Mouse (Mus musculus) liver, embryonic 14.5 days (tissue): ENCODE measurements around the gene Myom1. TPM values are rescaled to one million over a fixed set of nuclear protein-coding genes. Genes with fewer than 3 reads are reported as not detected.

ENCODE experiments used
- ATAC-seq: fragments of 200-750 bp; cut with Nextera tagmentation; 2 replicates; pipeline ENCODE4 v1.8.0; 2017; ENCODE audit warnings: moderate number of reproducible peaks, mild to moderate bottlenecking, moderate library complexity; ENCODE audit not compliant: insufficient read depth
- DNase-seq, 3 experiments: peaks; one replicate each; pipeline ENCODE4 v3.0.0-alpha.2; 2012 to 2013; ENCODE audit warnings: low read depth in 3 of 3, low spot score in 3 of 3
- H3K27ac ChIP-seq: fragments of 300-500 bp; sonication (generic); 2 replicates; pipeline ENCODE4 v1.5.1; 2014; ENCODE audit warnings: moderate library complexity, mild to moderate bottlenecking, control low read depth, inconsistent platforms
- H3K27me3 ChIP-seq: fragments of 300-500 bp; sonication (generic); 2 replicates; pipeline ENCODE4 v1.6.1; 2014; ENCODE audit warnings: mild to moderate bottlenecking, low read length, moderate library complexity; ENCODE audit not compliant: control insufficient read depth, insufficient read depth
- H3K36me3 ChIP-seq: fragments of 300-500 bp; sonication (generic); replicated peaks from 2 replicates; pipeline ENCODE4 v1.6.1; 2014; ENCODE audit warnings: low read depth; ENCODE audit not compliant: control insufficient read depth, insufficient read depth
- H3K4me1 ChIP-seq, 2 experiments: fragments of 200-500 bp in 1 of 2; fragments of 300-500 bp in 1 of 2; sonication (generic) in 1 of 2; replicated peaks; 2 replicates each; pipeline ENCODE4 v1.6.1; 2012 to 2014; ENCODE audit warnings: antibody characterized with exemption in 1 of 2, inconsistent platforms in 1 of 2, low read length in 1 of 2; ENCODE audit not compliant: control insufficient read depth in 2 of 2, insufficient read depth in 2 of 2
- H3K4me2 ChIP-seq: fragments of 300-500 bp; sonication (generic); 2 replicates; pipeline ENCODE4 v1.6.1; 2014; ENCODE audit warnings: low read depth, mild to moderate bottlenecking, control low read depth, moderate library complexity
- H3K4me3 ChIP-seq, 2 experiments: fragments of 200-500 bp in 1 of 2; fragments of 300-500 bp in 1 of 2; sonication (generic) in 1 of 2; 2 replicates each; pipeline ENCODE4 v1.5.1; 2012 to 2014; ENCODE audit warnings: low read depth in 2 of 2, low read length in 2 of 2, mild to moderate bottlenecking in 2 of 2, control low read depth in 1 of 2, inconsistent platforms in 1 of 2, moderate library complexity in 1 of 2; ENCODE audit not compliant: insufficient read depth in 1 of 2
- H3K9ac ChIP-seq: fragments of 300-500 bp; sonication (generic); replicated peaks from 2 replicates; pipeline ENCODE4 v1.6.1; 2014; ENCODE audit warnings: mild to moderate bottlenecking, control low read depth, moderate library complexity
- H3K9me3 ChIP-seq: fragments of 300-500 bp; sonication (generic); 2 replicates; pipeline ENCODE4 v1.6.1; 2016; ENCODE audit warnings: low read length, mixed read lengths; ENCODE audit not compliant: control insufficient read depth
- CTCF ChIP-seq: IDR thresholded peaks from 2 replicates; pipeline ENCODE4 v1.5.1; 2016; ENCODE audit warnings: antibody characterized with exemption, low read depth, control low read depth
- EP300 ChIP-seq: IDR thresholded peaks from 2 replicates; pipeline ENCODE4 v1.6.1; 2016; ENCODE audit warnings: antibody characterized with exemption, low read depth
- whole genome bisulfite sequencing: fragments of 180-500 bp; shearing (Covaris S2); extraction: QIAGEN DNeasy Blood & Tissue Kit; methylation state at CpG from one replicate; pipeline ENCODE4 v1.1.7; 2014; ENCODE audit not compliant: insufficient replicate concordance; 5-methylcytosine and 5-hydroxymethylcytosine counted together
- polyA plus RNA-seq, 2 experiments: library from polyadenylated mRNA; depleted of rRNA in 1 of 2; stranded (reverse) in 1 of 2; unstranded in 1 of 2; fragments of >200 nt; fragmentation: Nextera tagmentation in 1 of 2; extraction: Ambion mirVana in 1 of 2; gene quantifications; 2 replicates each; pipeline versions ENCODE4 v1.2.1 to v1.2.3; 2012 to 2014

The Myom1 gene
- polyA plus RNA-seq, 2 experiments: 1.6 to 2.6 TPM

DNA sequence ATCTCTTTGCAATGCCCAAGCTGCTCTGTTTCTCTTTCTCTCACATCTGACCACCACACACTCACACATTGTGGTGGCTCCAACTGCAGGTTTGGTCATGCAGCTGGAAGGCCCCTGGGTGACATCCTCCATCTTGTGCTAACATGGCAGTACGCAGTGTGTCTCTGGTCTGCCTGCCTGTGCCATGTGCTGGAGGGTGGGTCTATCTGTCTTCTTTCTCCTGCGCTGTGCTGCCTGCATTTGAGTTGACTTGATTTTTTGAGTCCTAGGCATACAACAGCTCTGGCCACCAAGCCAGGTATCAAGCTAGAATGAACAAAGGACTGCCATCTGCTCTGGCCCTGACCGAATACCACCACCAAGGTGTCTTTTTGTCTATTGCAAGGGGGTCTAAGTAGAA, 15.7 kb downstream of the Myom1 start:
- Histone ChIP-seq H3K4me3 (no peak overlapping the region), H3K4me2 (no peak overlapping the region), H3K4me1 (peaks cover 0 to 7% of the 10 kb centered on the region in 2 experiments; a peak in 1 of 4 replicates), H3K9ac (no peak overlapping the region), H3K36me3 (no peaks in the 10 kb centered on the region), H3K9me3 (no peaks in the 10 kb centered on the region), H3K27me3 (no peaks in the 10 kb centered on the region), H3K27ac (no peak overlapping the region)
- WGBS: 74% methylated on average over 3 of the region's 3 CpGs
- ATAC-seq (no peak), DNase-seq (no peak)
- no peak for TF ChIP-seq EP300
- no peak for TF ChIP-seq CTCF

GRCm38 (mm10) chr17:71018616-71019308, 16.3 kb downstream of the Myom1 start:
- H3K4me1 ChIP-seq: peaks cover 0 to 7% of the 10 kb centered on the region in 2 experiments; a peak in 1 of 4 replicates
- H3K4me2 ChIP-seq: no peak overlapping the region
- H3K4me3 ChIP-seq: no peak overlapping the region
- 67% methylated on average over 15 of the region's 15 CpGs for WGBS
- ATAC-seq: no peak
- H3K9ac ChIP-seq: no peak overlapping the region
- no peak overlapping the region for H3K27ac ChIP-seq
- H3K36me3 ChIP-seq: no peaks in the 10 kb centered on the region
- DNase-seq: no peak
- H3K9me3 ChIP-seq: no peaks in the 10 kb centered on the region
- no peak for TF ChIP-seq EP300
- no peak for TF ChIP-seq CTCF
- no peaks in the 10 kb centered on the region for H3K27me3 ChIP-seq

- Histone ChIP-seq H3K27ac (no peak overlapping the region), H3K27me3 (no peaks in the 10 kb centered on the region), H3K9ac (no peak overlapping the region), H3K9me3 (no peaks in the 10 kb centered on the region), H3K4me2 (no peak overlapping the region), H3K4me1 (peaks cover 0 to 7% of the 10 kb centered on the region in 2 experiments; a peak in 1 of 4 replicates), H3K36me3 (no peaks in the 10 kb centered on the region), H3K4me3 (0 out of 4 replicates have a peak overlapping the region, but pooled peaks of 1 of the 2 experiments have one; percentile 10)
- 22% methylated on average over 6 of the region's 6 CpGs for WGBS
- ATAC-seq (no peak), DNase-seq (no peak)
- no peak for TF ChIP-seq CTCF
- TF ChIP-seq EP300: no peak
Observed at GRCm38 (mm10) chr17:71019309-71019655, 16.8 kb downstream of the Myom1 start.

DNA sequence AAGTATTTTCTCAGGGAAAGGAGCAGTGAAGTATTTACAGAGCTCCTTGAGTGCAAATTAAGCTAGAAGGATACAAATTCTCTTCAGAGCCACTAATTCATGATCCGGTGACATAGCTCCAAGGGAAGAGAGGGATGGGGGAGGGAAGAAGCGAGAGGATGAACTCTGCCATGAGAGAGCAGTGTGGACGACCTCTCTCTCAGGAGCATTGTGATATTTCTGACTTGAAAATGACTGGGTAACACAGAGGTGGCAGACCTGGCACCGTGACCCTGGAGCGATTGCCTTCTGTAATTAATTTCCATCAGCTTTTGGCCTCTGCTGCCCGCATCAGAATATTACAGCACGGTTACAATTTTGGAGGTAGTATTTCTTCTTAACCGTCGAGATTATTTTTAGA, 17.4 kb downstream of the Myom1 start:
- Histone ChIP-seq H3K4me3 (no peak overlapping the region), H3K9ac (no peak overlapping the region), H3K9me3 (no peaks in the 10 kb centered on the region), H3K4me1 (peaks cover 0 to 7% of the 10 kb centered on the region in 2 experiments; a peak in 1 of 4 replicates), H3K27ac (no peak overlapping the region), H3K36me3 (no peaks in the 10 kb centered on the region), H3K4me2 (no peak overlapping the region), H3K27me3 (no peaks in the 10 kb centered on the region)
- ATAC-seq (no peak), DNase-seq (no peak)
- WGBS: 49% methylated on average over 9 of the region's 9 CpGs
- no peak for TF ChIP-seq EP300
- no peak for TF ChIP-seq CTCF

DNA sequence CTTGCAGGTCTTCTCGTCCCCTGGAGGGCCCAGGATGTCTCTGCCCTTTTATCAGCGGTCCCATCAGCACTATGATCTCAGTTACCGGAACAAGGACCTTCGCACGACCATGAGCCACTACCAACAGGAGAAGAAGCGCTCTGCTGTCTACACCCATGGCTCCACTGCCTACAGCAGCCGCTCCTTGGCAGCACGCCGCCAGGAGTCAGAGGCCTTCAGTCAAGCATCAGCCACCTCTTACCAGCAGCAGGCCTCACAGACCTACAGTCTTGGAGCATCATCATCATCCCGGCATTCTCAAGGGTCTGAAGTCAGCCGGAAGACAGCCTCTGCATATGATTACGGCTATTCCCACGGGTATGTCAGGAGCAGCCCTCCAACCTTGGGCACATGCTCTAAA, 20.4 kb downstream of the Myom1 start:
- H3K9ac ChIP-seq: no peak overlapping the region
- H3K4me2 ChIP-seq: no peak overlapping the region
- H3K36me3 ChIP-seq: no peaks in the 10 kb centered on the region
- no peak for ATAC-seq
- WGBS: 76% methylated on average over 13 of the region's 13 CpGs
- H3K27me3 ChIP-seq: no peaks in the 10 kb centered on the region
- DNase-seq: no peak
- H3K9me3 ChIP-seq: no peaks in the 10 kb centered on the region
- H3K4me1 ChIP-seq: peaks cover 0 to 7% of the 10 kb centered on the region in 2 experiments; a peak in 1 of 4 replicates
- no peak overlapping the region for H3K27ac ChIP-seq
- TF ChIP-seq CTCF (no peak), EP300 (no peak)
- H3K4me3 ChIP-seq: no peak overlapping the region
